Mouse (Mus musculus) CH12.LX (cell line): ENCODE data around the gene Uox.

Experiments
- CTCF ChIP-seq, 2 experiments: IDR thresholded peaks in 1 of 2; conservative IDR thresholded peaks in 1 of 2; 2 replicates each; pipeline ENCODE4 v1.5.1; 2011 to 2012; ENCODE audit warnings: low read depth in 2 of 2, low read length in 2 of 2, improper control_type of control experiment in 1 of 2, inconsistent platforms in 1 of 2, mild to moderate bottlenecking in 1 of 2, moderate library complexity in 1 of 2
- POLR2A ChIP-seq: IDR thresholded peaks from 2 replicates; pipeline ENCODE4 v1.6.1; 2011; ENCODE audit warnings: low read depth, mild to moderate bottlenecking, improper control_type of control experiment, low read length
- USF1 ChIP-seq: IDR thresholded peaks from 2 replicates; pipeline ENCODE4 v1.6.1; 2014; ENCODE audit warnings: low read depth, mild to moderate bottlenecking, inconsistent platforms, low read length, improper control_type of control experiment
- ZNF384 ChIP-seq: IDR thresholded peaks from 2 replicates; pipeline ENCODE4 v1.6.1; 2012; ENCODE audit warnings: low read depth, low read length, improper control_type of control experiment, inconsistent platforms

- TF ChIP-seq CTCF (conservative IDR thresholded peaks at IDR 0.05 in 1 of 2, IDR thresholded peaks at IDR 0.05 in 1 of 2; ENCODE audit: low read depth in 2 of 2, low read length in 2 of 2) = no peak
- no peak for TF ChIP-seq ZNF384
- no peak for TF ChIP-seq USF1
- TF ChIP-seq POLR2A = no peak
Measured at GRCm38 (mm10) chr3:146653692-146654091, 83.5 kb downstream of the Uox start.
